Comparison of ENCODE assay signal across 10 mouse cellular contexts in the genomic region with DNA sequence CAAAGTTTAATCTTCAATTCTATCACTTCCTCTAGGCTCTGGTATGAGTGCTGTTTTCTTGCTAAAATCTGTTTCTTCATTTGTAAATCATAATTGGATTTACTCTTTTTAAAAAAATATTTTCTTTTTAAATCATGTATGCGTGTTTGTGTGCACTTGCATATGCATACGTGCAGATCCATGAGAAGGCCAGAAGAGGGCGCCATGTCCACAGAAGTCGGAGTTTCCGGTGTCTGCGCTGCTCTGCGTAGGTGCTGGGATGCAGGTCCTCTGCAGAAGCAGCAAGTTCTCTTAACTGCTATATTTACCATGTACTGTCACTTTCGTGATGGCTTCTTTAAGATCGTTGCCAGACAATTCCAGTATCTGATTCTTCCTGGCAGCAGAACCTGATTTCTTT.
DNase-seq lines count a peak whose midpoint lies in the region; ATAC-seq and TF ChIP-seq lines count a peak whose summit lies in the region.
"Had no signal": no experiment of that assay in that cellular context is flagged by ENCODE, and none has a peak within 500 bp of the region (broad histone marks: within the 10 kb centered on the region; RNA-seq: fewer than 3 reads in every experiment).

No protein-coding gene starts in this region.

- H3K9ac ChIP-seq in kidney, embryonic 14.5 days (ENCODE audit: low read depth, low read length): no peak overlapping the region
- H3K9ac ChIP-seq in ES-E14 (ENCODE audit: insufficient read depth, low read depth, low read length, poor library complexity, severe bottlenecking): no peak overlapping the region
- H3K9ac ChIP-seq: hindbrain, embryonic 15.5 days had no signal

- H3K4me2 ChIP-seq in kidney, embryonic 14.5 days (replicated peaks; ENCODE audit: low read depth, low read length): no peak overlapping the region
- H3K4me2 ChIP-seq: hindbrain, embryonic 15.5 days had no signal

- H3K27ac ChIP-seq in kidney, embryonic 14.5 days (ENCODE audit: low read depth, low read length): no peak overlapping the region
- no peak overlapping the region for H3K27ac ChIP-seq in ES-E14 (ENCODE audit: insufficient read depth, low read depth, low read length, poor library complexity, severe bottlenecking)
- H3K27ac ChIP-seq: hindbrain, embryonic 15.5 days had no signal

- ATAC-seq in kidney, embryonic 14.5 days (ENCODE audit: low FRiP score, low TSS enrichment): no peak
- ATAC-seq: midbrain, embryonic 16.5 days had no signal

- in situ Hi-C loops in ES-E14 (cut with MboI; ENCODE audit: low sequenced_read_pairs in 2 of 2, unreplicated experiment in 2 of 2): loop anchor here in 1 of 2 experiments (5.0 to 25.0 kb wide), 3 partner anchors 251 to 648 kb away; no protein-coding TSS in a partner anchor

- peak; percentile 27 for DNase-seq in kidney, adult 9 months
- peak; percentile 51 for DNase-seq in ES-E14 (ENCODE audit: low read depth, low spot score)
- peak; percentile 20 for DNase-seq in c-Kit-positive CD71-negative TER-119-negative erythroid progenitor cells, embryonic 14.5 days (ENCODE audit: low read depth)
- peak; percentile 16 to 32 for DNase-seq in lung, postnatal 4 days
- DNase-seq in spleen, adult 18-20 months: no peak
- no peak for DNase-seq in layer of hippocampus, postnatal 10 days (ENCODE audit: low spot score in 2 of 2)
- DNase-seq in frontal cortex, postnatal 36 days (ENCODE audit: low spot score in 2 of 2): no peak

- H3K4me3 ChIP-seq in kidney, embryonic 14.5 days (ENCODE audit: low read length): no peak overlapping the region
- H3K4me3 ChIP-seq in ES-E14 (ENCODE audit: insufficient read depth in 1 of 2, low read depth in 1 of 2, low read length in 2 of 2, poor library complexity in 1 of 2, severe bottlenecking in 1 of 2): no peak overlapping the region
- H3K4me3 ChIP-seq: hindbrain, embryonic 15.5 days had no signal

- no peaks in the 10 kb centered on the region for H3K36me3 ChIP-seq in kidney, embryonic 14.5 days (ENCODE audit: control insufficient read depth, insufficient read depth, low read length)
- no peaks in the 10 kb centered on the region for H3K36me3 ChIP-seq in ES-E14 (ENCODE audit: control insufficient read depth, insufficient read depth, low read length, poor library complexity, severe bottlenecking)
- H3K36me3 ChIP-seq: hindbrain, embryonic 15.5 days had no signal

- 77% methylated on average over 9 of the region's 9 CpGs for WGBS in kidney, embryonic 14.5 days

- no peaks in the 10 kb centered on the region for H3K27me3 ChIP-seq in kidney, embryonic 14.5 days (ENCODE audit: control insufficient read depth, insufficient read depth, low read length)
- H3K27me3 ChIP-seq: hindbrain, embryonic 15.5 days had no signal

- H3K9me3 ChIP-seq in kidney, embryonic 14.5 days (ENCODE audit: control insufficient read depth, low read length): no peaks in the 10 kb centered on the region
- H3K9me3 ChIP-seq in ES-E14 (ENCODE audit: control insufficient read depth, insufficient read depth, low read depth, low read length): no peaks in the 10 kb centered on the region
- H3K9me3 ChIP-seq: hindbrain, embryonic 15.5 days had no signal

- H3K4me1 ChIP-seq in kidney, embryonic 14.5 days (ENCODE audit: control insufficient read depth, insufficient read depth, low read length): no peaks in the 10 kb centered on the region
- peaks cover 6 to 14% of the 10 kb centered on the region in 2 experiments; a peak in 2 of 4 replicates for H3K4me1 ChIP-seq in ES-E14 (ENCODE audit: control insufficient read depth in 2 of 2, insufficient read depth in 2 of 2, low read length in 2 of 2, poor library complexity in 1 of 2)
- H3K4me1 ChIP-seq: hindbrain, embryonic 15.5 days had no signal

TF ChIP-seq in ES-E14, 5 proteins besides CTCF, POLR2A, EP300 and RAD21:
- TF ChIP-seq ZC3H11A (IDR thresholded peaks at IDR 0.05; ENCODE audit: borderline replicate concordance, low read depth, low read length): peak; percentile 99
- no peak for TF ChIP-seq HCFC1 (IDR thresholded peaks at IDR 0.05; ENCODE audit: borderline replicate concordance, insufficient read depth, low read length)
- TF ChIP-seq CHD2 (IDR thresholded peaks at IDR 0.05; ENCODE audit: low read depth, low read length): no peak
- TF ChIP-seq ZNF384 (IDR thresholded peaks at IDR 0.05; ENCODE audit: low read depth, low read length): no peak
- TF ChIP-seq MAFK (IDR thresholded peaks at IDR 0.05; ENCODE audit: insufficient read depth, low read depth, low read length): no peak
TF ChIP-seq in ES-E14: peak in this region for 1.

Comparison
In these comparisons a context has a peak if more than half of its experiments do, and no peak if none do; other contexts are left out.
1. DNase-seq: peak in kidney, adult 9 months (single experiment), ES-E14 (single experiment), c-Kit-positive CD71-negative TER-119-negative erythroid progenitor cells, embryonic 14.5 days (single experiment) and lung, postnatal 4 days (2 of 2); none in spleen, adult 18-20 months (0 of 2), layer of hippocampus, postnatal 10 days (0 of 2) and frontal cortex, postnatal 36 days (0 of 2).